Mouse (Mus musculus) forebrain, postnatal 0 days (tissue): Measurements from ENCODE around the gene Ano2. TPM values are rescaled to one million over a fixed set of nuclear protein-coding genes. Genes with fewer than 3 reads are reported as not detected.

Experiments
- ATAC-seq: fragments of 200-750 bp; cut with Nextera tagmentation; 2 replicates; pipeline ENCODE4 v1.8.0; 2017; ENCODE audit warnings: mild to moderate bottlenecking, moderate library complexity
- DNase-seq: peaks from one replicate; pipeline ENCODE4 v3.0.0-alpha.2; 2015
- H3K27ac ChIP-seq: fragments of 300-500 bp; sonication (generic); 2 replicates; pipeline ENCODE4 v1.5.1; 2014; ENCODE audit warnings: low read depth, mild to moderate bottlenecking, antibody characterized with exemption, low read length, moderate library complexity, mixed read lengths
- H3K27me3 ChIP-seq: fragments of 300-500 bp; sonication (generic); 2 replicates; pipeline ENCODE4 v1.6.1; 2014; ENCODE audit warnings: mild to moderate bottlenecking, low read length, mixed read lengths; ENCODE audit not compliant: insufficient read depth
- H3K36me3 ChIP-seq: fragments of 300-500 bp; sonication (generic); 2 replicates; pipeline ENCODE4 v1.6.1; 2014; ENCODE audit warnings: mild to moderate bottlenecking, moderate library complexity; ENCODE audit not compliant: insufficient read depth
- H3K4me1 ChIP-seq: fragments of 300-500 bp; sonication (generic); 2 replicates; pipeline ENCODE4 v1.6.1; 2014; ENCODE audit warnings: antibody characterized with exemption; ENCODE audit not compliant: insufficient read depth
- H3K4me2 ChIP-seq: fragments of 300-500 bp; sonication (generic); 2 replicates; pipeline ENCODE4 v1.6.1; 2014; ENCODE audit warnings: low read depth, mild to moderate bottlenecking, moderate library complexity
- H3K4me3 ChIP-seq: fragments of 300-500 bp; sonication (generic); 2 replicates; pipeline ENCODE4 v1.5.1; 2014; ENCODE audit warnings: low read depth, low read length, mixed read lengths
- H3K9ac ChIP-seq: fragments of 300-500 bp; sonication (generic); 2 replicates; pipeline ENCODE4 v1.6.1; 2014; ENCODE audit warnings: mild to moderate bottlenecking
- H3K9me3 ChIP-seq: fragments of 300-500 bp; sonication (generic); 2 replicates; pipeline ENCODE4 v1.6.1; 2016; ENCODE audit warnings: low read length
- CTCF ChIP-seq: sonication (generic); IDR thresholded peaks from 2 replicates; pipeline ENCODE4 v1.5.1; 2016; ENCODE audit warnings: antibody characterized with exemption, control low read depth, low read depth
- WGBS: fragments of 180-500 bp; shearing (Covaris S2); extraction: QIAGEN DNeasy Blood & Tissue Kit; methylation state at CpG from one replicate; pipeline ENCODE4 v1.1.7; 2014; 5-methylcytosine and 5-hydroxymethylcytosine counted together
- polyA plus RNA-seq: library from polyadenylated mRNA; unstranded; fragments of >200 nt; fragmentation: Nextera tagmentation; extraction: Ambion mirVana; gene quantifications from 2 replicates; pipeline ENCODE4 v1.2.1, GENCODE M21; 2015
- total RNA-seq: library from RNA; depleted of rRNA; stranded (reverse); fragments of >200 nt; gene quantifications from 2 replicates; pipeline ENCODE4 v1.2.3, GENCODE M21; 2014

Ano2 gene
- total and polyA plus RNA-seq, 2 experiments from 2014 or later, result 0.82 to 5.5 TPM

DNA sequence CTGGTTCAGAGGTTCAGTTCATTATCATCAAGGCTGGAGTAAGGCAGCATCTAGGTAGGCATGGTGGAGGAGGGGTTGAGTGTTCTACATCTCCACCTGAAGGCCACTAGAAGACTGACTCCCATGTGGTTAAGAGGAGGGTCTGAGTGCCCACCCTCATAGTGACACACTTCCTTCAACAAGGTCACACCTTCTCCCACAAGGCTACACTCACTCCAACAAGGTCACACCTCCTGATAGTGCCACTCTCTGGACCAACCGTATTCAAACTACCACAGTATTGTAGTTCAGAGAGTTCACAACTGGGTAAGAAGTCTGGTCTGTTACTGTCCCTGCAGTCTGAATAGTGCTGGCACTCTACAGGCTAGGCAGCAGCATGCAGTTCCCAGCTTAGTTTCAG, 198.4 kb downstream of the Ano2 start:
- Histone ChIP-seq H3K27me3 (no peaks in the 10 kb centered on the region), H3K4me2 (no peak overlapping the region), H3K27ac (no peak overlapping the region), H3K9ac (no peak overlapping the region), H3K9me3 (peaks cover 3% of the 10 kb centered on the region; the same call in 1 of the 2 replicates), H3K4me1 (no peaks in the 10 kb centered on the region), H3K4me3 (no peak overlapping the region), H3K36me3 (no peaks in the 10 kb centered on the region)
- no peak for TF ChIP-seq CTCF
- ATAC-seq (no peak), DNase-seq (no peak)
- WGBS, result 90% methylated on average over 1 of the region's 1 CpGs

DNA sequence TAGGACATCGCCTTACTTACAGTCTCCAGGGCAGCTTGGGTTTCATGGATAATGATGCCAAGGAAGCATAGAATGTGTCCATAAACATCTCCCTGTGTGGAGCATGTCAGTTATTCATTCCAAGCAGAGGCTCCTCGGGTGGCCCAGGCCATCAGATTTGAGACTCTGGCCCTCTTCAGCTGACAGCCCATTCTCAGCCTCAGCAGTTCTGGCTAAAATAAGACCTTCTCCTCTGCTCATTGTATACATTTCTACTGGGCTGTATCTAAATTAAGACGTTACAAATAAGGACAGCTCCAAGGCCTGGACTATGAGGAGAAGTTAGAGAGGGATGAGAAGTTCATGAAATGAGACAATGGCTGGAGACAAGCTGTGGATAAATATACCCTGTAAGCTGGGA, 204.1 kb downstream of the Ano2 start:
- no peaks in the 10 kb centered on the region for H3K4me1 ChIP-seq
- H3K4me2 ChIP-seq, result no peak overlapping the region
- H3K4me3 ChIP-seq, result no peak overlapping the region
- no peak overlapping the region for H3K9ac ChIP-seq
- WGBS, result 87% methylated on average over 3 of the region's 3 CpGs
- ATAC-seq (no peak), DNase-seq (no peak)
- no peaks in the 10 kb centered on the region for H3K27me3 ChIP-seq
- TF ChIP-seq CTCF, result no peak
- H3K36me3 ChIP-seq, result no peaks in the 10 kb centered on the region
- H3K27ac ChIP-seq, result no peak overlapping the region
- H3K9me3 ChIP-seq, result no peaks in the 10 kb centered on the region

DNA sequence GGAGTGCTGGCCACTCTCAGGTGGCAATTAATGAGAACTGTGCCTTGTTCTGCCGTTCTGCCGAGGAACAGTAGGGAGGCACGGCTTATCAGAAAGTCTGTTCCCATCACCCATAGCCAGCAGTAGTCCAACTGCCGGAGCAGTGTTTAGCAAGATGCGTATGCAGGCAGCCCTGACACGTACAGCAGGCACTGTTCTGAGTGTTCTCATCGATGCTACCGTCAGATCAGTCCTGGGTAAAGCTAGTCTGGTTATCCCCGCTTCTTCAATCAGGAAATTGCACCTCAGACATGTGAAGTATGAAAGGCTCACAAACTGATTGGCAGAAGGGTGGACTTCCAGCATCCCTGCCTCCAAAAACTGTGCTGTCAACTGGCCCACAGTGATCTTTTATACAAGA, 224.2 kb downstream of the Ano2 start:
- H3K4me2 ChIP-seq, result no peak overlapping the region
- no peak overlapping the region for H3K4me3 ChIP-seq
- no peak overlapping the region for H3K27ac ChIP-seq
- WGBS, result 71% methylated on average over 9 of the region's 9 CpGs
- no peaks in the 10 kb centered on the region for H3K4me1 ChIP-seq
- no peak overlapping the region for H3K9ac ChIP-seq
- H3K27me3 ChIP-seq, result no peaks in the 10 kb centered on the region
- DNase-seq (no peak), ATAC-seq (no peak)
- no peaks in the 10 kb centered on the region for H3K9me3 ChIP-seq
- no peaks in the 10 kb centered on the region for H3K36me3 ChIP-seq
- TF ChIP-seq CTCF, result no peak

DNA sequence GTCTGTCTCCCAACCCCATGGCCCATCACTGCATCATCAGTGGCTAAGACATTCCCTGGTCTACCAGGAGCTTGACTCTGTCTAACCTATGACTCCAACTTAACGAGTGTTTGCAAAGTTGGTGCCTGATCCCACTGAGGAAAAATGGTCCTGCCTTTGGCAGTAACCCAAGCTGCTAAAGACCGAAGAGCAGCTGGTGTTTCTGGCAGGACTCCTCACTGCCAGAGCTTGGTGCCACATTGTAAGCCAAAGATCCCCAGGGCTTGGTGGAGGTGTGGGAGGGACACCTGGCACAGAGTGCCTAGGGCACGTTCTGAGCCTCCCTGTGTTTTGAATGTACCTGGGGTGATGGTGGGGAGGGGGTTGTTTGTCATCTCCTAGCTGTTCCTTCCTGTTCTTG, 232.5 kb downstream of the Ano2 start:
- 42% methylated on average over 3 of the region's 3 CpGs for WGBS

DNA sequence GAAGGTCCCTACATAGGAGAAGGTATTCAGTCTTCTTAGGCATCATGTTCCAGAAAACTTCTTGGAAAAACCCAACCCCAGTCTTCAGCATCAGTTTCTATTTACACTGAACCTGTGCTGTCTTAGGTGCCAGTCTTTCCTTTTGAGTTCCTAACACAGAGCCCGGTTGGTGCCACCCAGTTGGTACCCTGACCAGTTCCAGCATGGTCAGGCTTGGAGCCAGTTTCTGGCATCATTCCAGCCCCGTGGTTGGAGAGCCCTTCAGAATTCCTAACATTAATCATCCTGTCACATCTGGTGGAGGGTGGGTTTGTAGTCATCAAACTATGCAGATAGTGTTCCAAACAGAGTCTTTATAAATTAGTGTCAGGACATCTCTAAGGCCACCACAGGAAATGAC, 234.8 kb downstream of the Ano2 start:
- 71% methylated on average over 2 of the region's 2 CpGs for WGBS
- Histone ChIP-seq H3K27me3 (no peaks in the 10 kb centered on the region), H3K4me2 (no peak overlapping the region), H3K9ac (no peak overlapping the region), H3K9me3 (no peaks in the 10 kb centered on the region), H3K4me1 (no peaks in the 10 kb centered on the region), H3K27ac (no peak overlapping the region), H3K36me3 (no peaks in the 10 kb centered on the region), H3K4me3 (no peak overlapping the region)
- ATAC-seq (no peak), DNase-seq (no peak)
- TF ChIP-seq CTCF, result no peak

More for the DNA sequence above, 232.5 kb downstream of the Ano2 start:
- H3K4me1 ChIP-seq, result no peaks in the 10 kb centered on the region
- H3K4me3 ChIP-seq, result no peak overlapping the region
- ATAC-seq (no peak), DNase-seq (no peak)
- no peaks in the 10 kb centered on the region for H3K36me3 ChIP-seq
- H3K27ac ChIP-seq, result no peak overlapping the region
- no peak overlapping the region for H3K4me2 ChIP-seq
- no peaks in the 10 kb centered on the region for H3K9me3 ChIP-seq
- no peak overlapping the region for H3K9ac ChIP-seq
- no peak for TF ChIP-seq CTCF
- no peaks in the 10 kb centered on the region for H3K27me3 ChIP-seq

DNA sequence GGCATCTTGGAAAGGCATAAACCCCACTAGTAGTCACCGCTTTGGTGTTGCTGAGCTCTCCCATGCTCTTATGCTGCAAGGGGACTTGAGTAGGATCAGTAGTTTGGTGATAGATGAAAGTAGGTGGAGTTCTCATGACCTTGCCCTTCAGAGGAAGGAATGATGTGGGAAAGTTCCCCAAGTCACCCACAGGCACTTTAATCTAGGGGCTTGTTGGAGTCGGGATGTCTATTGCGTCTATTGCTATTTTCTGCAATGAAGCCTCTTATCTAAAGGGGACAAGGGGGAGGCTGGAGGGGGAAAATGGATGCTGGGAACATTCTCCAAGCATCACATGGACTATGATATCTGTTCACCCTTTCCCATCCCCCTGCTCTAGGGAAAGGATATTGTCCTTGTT, 235.6 kb downstream of the Ano2 start:
- Histone ChIP-seq H3K9ac (no peak overlapping the region), H3K4me2 (no peak overlapping the region), H3K36me3 (no peaks in the 10 kb centered on the region), H3K4me3 (no peak overlapping the region), H3K4me1 (no peaks in the 10 kb centered on the region), H3K27ac (no peak overlapping the region), H3K9me3 (no peaks in the 10 kb centered on the region), H3K27me3 (no peaks in the 10 kb centered on the region)
- DNase-seq (no peak), ATAC-seq (no peak)
- WGBS, result 97% methylated on average over 3 of the region's 3 CpGs
- no peak for TF ChIP-seq CTCF

DNA sequence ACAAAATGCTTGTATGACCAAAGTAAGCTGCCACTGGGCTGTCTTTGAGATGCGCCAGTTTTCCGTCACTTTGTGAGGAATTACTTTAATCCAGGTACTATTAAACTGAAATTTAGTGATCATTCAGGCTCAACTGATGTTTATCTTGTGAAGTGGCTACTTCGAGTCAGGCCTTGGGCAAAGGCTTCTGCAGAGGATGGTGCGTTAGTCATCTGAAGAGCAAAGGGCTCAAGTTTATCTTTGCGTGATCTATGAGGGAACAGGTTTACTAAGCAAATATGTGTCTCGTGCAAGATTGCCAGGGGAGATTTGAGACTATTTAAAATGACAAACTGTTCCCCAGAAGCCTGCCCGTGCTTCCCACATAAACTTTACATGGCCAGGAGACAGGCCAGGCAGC, 241.7 kb downstream of the Ano2 start:
- Histone ChIP-seq H3K9me3 (no peaks in the 10 kb centered on the region), H3K27me3 (no peaks in the 10 kb centered on the region), H3K36me3 (no peaks in the 10 kb centered on the region), H3K4me2 (no peak overlapping the region), H3K27ac (no peak overlapping the region), H3K4me3 (no peak overlapping the region), H3K9ac (no peak overlapping the region), H3K4me1 (no peaks in the 10 kb centered on the region)
- ATAC-seq (no peak), DNase-seq (no peak)
- 87% methylated on average over 7 of the region's 7 CpGs for WGBS
- no peak for TF ChIP-seq CTCF

DNA sequence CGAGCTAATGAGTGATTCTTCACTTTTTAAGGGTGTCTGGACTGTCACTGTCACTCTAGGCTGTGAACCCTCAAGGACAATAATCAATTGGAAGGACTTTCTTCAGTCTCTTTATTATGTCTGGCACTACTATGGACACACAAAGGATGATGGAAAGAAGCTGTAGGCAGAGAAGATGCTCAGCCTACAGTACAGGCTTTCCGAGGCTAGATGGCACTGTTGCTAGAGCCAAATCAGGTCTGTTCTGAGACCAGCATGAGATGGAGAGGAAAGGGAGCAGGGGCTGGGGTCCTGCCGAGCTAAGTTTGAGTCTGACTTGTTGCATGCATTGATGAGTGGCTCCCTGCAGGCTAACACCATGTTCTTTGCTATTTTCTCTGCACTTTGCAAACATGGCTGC, 264.7 kb downstream of the Ano2 start:
- peak; percentile 85 for ATAC-seq
- no peaks in the 10 kb centered on the region for H3K9me3 ChIP-seq
- H3K4me2 ChIP-seq, result no peak overlapping the region
- peak; percentile 53 for DNase-seq
- WGBS, result 19% methylated on average over 3 of the region's 3 CpGs
- TF ChIP-seq CTCF, result peak; percentile 81
- no peaks in the 10 kb centered on the region for H3K4me1 ChIP-seq
- no peak overlapping the region for H3K4me3 ChIP-seq
- no peak overlapping the region for H3K9ac ChIP-seq
- no peaks in the 10 kb centered on the region for H3K27me3 ChIP-seq
- no peak overlapping the region for H3K27ac ChIP-seq
- H3K36me3 ChIP-seq, result no peaks in the 10 kb centered on the region
